Mouse (Mus musculus) adrenal gland, adult 18-20 months (tissue): ENCODE measurements around the gene Stk17b. TPM values are rescaled to one million over a fixed set of nuclear protein-coding genes. Genes with fewer than 3 reads are reported as not detected.
"Not testable (repeated sequence)": the region's sequence is repeated elsewhere in the genome, so short reads cannot be mapped to it uniquely, and the experiment has no call there.

ENCODE experiments used
- DNase-seq, 2 experiments: peaks; one replicate each; pipeline ENCODE4 v3.0.0; 2021 to 2022; ENCODE audit warnings: low spot score in 2 of 2
- total RNA-seq, 2 experiments: library from RNA; stranded (reverse); gene quantifications; 1 replicate in 1 of 2; 2 replicates in 1 of 2; pipeline ENCODE4 v1.2.3; 2021

The Stk17b gene
- total RNA-seq, 2 experiments from 2014 or later: 13.3 to 17.6 TPM

DNA sequence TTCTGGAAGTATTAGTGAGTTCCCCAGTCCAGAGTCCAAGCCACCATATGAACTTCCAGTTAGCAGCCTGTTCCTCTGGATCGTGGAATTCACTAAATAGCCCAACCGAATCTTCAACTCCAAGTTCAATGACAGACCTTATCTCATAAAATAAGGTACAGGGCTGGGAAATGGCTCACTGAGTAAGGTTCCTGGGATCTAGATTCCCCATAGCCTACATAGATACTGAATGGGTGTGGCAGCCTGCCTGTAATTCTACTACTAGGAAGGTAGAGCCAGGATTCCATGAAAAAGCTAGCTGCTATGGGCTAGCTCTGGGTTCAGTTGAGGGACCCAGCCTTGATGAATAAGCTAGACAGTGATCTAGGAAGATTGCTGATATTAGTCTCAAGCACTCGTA lies 48.4 kb downstream of the Stk17b start:
- no peak for DNase-seq

DNA sequence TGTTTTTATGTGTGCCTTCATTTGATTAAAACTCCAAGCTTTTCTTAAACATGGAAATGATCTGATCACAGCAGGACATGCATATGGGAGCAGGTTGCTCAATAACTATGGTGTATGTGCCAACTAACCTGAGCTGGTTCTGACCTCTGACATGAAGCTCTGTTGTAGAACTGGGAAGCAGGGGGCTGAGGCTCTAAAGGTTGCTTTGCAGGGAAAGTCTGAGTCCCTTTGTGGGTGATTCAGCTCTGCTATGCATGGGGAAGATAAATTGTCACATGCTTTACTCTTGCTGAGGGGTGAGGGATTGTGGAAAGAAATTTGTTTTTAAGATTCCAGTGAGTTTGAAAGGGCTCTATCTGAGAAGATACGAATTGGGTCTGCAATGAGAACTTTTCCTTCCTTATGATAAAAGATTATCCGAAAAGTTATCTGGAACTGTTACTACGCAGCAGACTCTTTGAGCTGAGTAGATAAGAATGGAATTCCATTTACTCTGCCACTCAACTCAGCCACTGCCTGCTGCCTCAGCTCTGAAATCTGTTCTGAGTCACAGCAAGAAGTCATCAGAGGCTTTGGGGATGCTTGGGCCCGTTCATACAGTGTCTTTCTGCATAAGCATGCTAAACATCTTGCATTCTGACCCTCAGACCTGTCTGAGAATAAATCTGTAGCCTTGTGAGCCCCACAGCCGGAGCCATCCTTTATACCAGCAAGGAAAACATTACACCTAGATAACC lies 56.4 kb downstream of the Stk17b start:
- no peak for DNase-seq

- no peak for DNase-seq
Measured at GRCm38 (mm10) chr1:53726883-53727282, 58.1 kb downstream of the Stk17b start.

DNA sequence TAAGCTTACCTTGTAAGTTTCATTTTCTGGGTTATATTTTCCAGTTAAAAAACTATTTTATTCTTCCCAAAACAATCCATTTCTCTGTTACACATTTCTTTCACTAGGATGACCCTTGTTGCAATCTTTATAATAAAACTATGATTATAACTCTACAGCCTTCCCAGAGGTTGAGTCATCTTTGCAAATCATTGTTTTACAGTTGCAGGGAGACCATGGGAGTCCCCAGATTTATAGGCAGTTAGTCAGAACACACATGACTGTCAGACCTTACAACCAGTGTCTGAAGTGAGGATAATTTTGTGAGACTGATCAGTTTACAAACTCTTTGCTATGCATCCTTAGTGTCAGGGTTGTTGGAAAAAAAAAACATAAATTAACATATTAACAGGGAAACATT lies 63.7 kb downstream of the Stk17b start:
- DNase-seq: no peak

DNA sequence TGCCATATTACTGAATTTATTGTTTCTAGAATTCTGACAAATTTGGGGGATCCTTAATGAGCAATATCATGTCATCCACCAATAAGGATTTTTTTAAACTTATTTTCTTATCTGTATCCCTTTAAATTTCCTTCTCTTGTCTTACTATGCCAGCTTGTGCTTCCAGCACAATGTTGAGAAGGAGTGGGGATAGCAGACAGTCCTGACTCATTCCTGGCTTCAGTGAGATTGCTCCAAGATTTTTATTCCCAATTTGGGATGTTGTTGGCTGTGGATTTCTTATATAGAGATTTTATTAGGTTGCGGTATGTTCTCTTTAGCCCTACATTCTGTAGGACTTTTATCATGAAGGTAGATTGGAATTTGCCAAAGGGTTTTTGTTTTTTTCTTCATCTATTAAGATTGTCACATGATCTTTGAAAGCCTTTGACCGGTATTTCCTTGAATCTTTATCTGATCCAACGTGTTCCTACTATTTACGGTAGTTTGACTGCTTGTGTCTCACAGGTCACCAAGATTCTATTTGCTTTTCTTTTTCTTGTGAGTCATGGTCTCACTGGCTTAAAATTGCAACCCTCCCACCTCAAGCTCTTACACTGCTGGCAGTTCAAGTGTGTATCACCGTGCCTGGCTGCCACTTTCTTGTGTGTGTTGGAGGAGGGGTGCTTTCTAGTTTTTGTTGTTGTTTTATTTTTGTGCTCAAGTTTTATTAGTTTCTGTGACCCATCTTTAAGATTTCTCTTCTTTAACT lies 64.2 kb downstream of the Stk17b start:
- no peak for DNase-seq

DNA sequence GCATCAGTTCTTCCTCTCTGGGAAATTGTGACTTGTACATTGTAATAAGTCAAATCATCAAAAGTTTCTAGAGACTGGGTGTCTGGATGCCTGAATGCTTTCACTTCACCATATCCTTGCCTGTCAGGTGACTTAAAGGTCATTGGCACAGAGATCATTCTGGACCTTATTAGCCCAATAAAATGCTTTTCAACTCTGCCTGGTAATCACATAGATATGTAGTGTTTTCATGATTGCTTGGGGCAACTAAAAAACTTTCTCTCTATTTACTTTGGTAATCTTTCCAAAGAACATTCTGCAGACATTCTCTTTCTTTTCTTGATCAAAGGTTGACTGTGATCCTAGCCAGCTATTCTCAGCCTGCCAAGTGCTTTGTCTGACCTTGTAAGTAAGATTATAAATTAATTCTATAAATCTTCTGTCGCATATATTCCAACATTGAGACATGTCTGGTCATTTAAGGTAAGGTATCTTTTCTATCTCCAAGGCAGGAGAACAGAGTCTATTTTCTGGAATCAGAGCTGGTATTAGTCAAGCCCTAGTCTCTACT lies 69.0 kb downstream of the Stk17b start:
- DNase-seq: no peak

DNA sequence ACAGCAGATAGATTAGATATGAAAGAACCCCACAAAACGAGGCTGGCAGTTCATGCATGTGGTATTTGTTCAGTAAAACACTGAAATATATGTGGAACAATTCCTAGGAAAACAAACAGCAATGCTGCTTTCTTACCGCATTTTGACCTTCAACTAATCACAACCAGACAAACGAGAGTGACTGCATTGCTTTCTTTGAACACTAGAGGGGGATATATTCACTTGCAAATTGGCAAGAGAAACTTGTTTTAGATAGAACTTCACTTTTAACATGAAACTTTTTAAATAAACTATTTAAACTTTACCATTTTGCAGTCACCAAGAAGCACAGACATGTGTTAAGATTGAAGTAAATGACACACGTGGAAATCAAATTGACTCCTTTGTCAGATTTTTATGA lies 69.6 kb downstream of the Stk17b start:
- no peak for DNase-seq

GRCm38 (mm10) chr1:53713383-53713782 lies 71.6 kb downstream of the Stk17b start:
- DNase-seq: not testable (repeated sequence)

DNA sequence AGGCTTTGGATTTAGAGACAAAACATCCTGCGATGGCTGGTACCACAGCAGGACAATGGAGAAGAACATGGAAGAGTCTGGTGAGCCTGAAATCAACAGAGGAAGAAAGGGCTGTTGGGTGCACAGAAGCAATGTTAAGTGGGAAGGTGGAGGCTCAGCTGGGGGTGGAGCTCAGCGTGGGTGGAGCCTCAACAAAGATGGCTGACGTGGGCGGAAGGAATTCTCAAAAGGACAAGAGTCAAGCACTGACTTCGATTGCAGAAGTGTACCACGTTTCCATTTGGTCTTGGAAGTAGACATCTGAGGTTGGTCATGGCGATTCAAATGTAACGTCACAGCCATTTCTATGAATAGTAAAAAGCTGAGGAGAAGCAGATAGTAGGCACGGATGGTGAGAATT lies 74.0 kb downstream of the Stk17b start:
- DNase-seq: no peak

GRCm38 (mm10) chr1:53709602-53710001 lies 75.4 kb downstream of the Stk17b start:
- not testable (repeated sequence) for DNase-seq

DNA sequence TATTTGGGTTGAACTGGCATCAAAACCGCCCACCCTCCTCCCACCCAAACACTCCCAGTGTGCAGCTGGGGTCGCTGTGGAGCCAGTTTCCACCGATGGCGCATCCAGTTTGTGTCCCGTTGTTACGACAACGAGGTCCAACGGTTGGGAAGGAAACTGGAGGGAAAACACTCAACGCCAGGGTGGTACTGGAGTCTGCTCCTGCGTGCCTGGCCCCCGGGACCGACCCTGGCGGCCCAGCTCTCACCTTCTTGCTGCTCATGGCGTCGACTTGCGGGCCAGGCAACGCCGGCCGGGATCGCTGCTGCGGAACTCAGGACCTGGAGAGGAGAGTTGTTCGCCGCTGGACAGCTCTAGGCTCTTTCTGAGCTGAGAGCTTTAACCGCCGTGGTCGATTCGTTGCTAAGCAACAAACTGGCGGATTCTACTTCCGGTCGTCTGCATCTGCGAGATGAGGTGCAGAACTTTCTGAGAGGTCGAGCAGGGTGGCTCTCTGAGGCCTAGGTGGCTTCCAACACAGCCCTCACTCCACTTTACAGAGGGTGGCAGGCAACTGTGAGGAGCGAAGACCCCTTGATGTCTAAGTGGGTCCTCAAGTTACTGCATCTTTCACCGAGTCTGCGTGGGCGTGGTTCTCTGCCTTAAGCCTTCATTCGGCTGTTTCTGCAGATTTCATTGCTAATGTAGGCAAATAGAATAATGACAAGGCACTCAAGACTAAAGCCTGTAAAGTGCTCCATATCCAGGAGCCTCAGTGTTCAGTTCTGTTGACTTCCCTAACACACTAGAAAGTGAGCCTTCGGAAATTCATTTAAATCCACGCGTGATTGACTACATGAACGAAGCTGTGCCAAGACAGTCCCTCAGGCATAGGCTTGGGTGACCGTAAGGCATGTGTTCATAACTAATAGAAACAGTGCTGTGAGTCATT lies 78.3 kb downstream of the Stk17b start, which contains the start of gene Dnah7a:
Gene Dnah7a (minus strand): TSS at position 354 of the 931 bp plus-strand sequence.
- peak in 1 of 2 experiments; percentile 18 for DNase-seq

Other genes with a start within 250 kb of the Stk17b start
- under 1 TPM; 0.42 to 0.66 TPM for gene Dnah7a, start 78.4 kb downstream of the Stk17b start, total RNA-seq